Mouse (Mus musculus) gastrocnemius, postnatal 25 days (tissue): ENCODE measurements around the gene Acad11. TPM values are rescaled to one million over a fixed set of nuclear protein-coding genes. Genes with fewer than 3 reads are reported as not detected.

ENCODE experiments used
- DNase-seq: peaks from one replicate; pipeline ENCODE4 v3.0.0; 2022
- total RNA-seq, 2 experiments: library from RNA; stranded (reverse); gene quantifications; 1 replicate in 1 of 2; 2 replicates in 1 of 2; pipeline ENCODE4 v1.2.3; 2021

Gene Acad11
- total RNA-seq, 2 experiments from 2014 or later: 29.5 to 40.8 TPM

GRCm38 (mm10) chr9:104144314-104144996 lies 81.3 kb downstream of the Acad11 start:
- no peak for DNase-seq

- no peak for DNase-seq
Observed at GRCm38 (mm10) chr9:104146683-104147082, 83.5 kb downstream of the Acad11 start.

GRCm38 (mm10) chr9:104148969-104149368 lies 85.8 kb downstream of the Acad11 start:
- DNase-seq: no peak

GRCm38 (mm10) chr9:104152121-104152520 lies 88.9 kb downstream of the Acad11 start:
- DNase-seq: no peak

- no peak for DNase-seq
Observed at GRCm38 (mm10) chr9:104155100-104155715, 92.0 kb downstream of the Acad11 start.

- DNase-seq: no peak
Observed at GRCm38 (mm10) chr9:104156506-104156905, 93.3 kb downstream of the Acad11 start.

GRCm38 (mm10) chr9:104157291-104157690 lies 94.1 kb downstream of the Acad11 start:
- DNase-seq: no peak

- DNase-seq: no peak
Observed at GRCm38 (mm10) chr9:104161117-104161516, 97.9 kb downstream of the Acad11 start.

- DNase-seq: no peak
Observed at GRCm38 (mm10) chr9:104164194-104164593, 101.0 kb downstream of the Acad11 start.

- DNase-seq: peak; percentile 50
Observed at GRCm38 (mm10) chr9:104165926-104166325, 102.7 kb downstream of the Acad11 start.

GRCm38 (mm10) chr9:104169986-104170385 lies 106.8 kb downstream of the Acad11 start:
- no peak for DNase-seq

GRCm38 (mm10) chr9:104171651-104172050 lies 108.5 kb downstream of the Acad11 start:
- no peak for DNase-seq

GRCm38 (mm10) chr9:104172342-104172741 lies 109.2 kb downstream of the Acad11 start:
- DNase-seq: no peak

Other genes with a start within 250 kb of the Acad11 start
- gene Nphp3, start 60.8 kb upstream of the Acad11 start, total RNA-seq: 1 to 10 TPM in 1 of 2 experiments, under 1 TPM in 1; 0.78 to 1.5 TPM
- gene Gm28305, start 22.7 kb upstream of the Acad11 start, total RNA-seq: not detected
- gene Uba5, start 243 bp upstream of the Acad11 start, total RNA-seq: 10 to 100 TPM; 11.9 to 12.0 TPM
- gene Ackr4, start 63.6 kb downstream of the Acad11 start, total RNA-seq: under 1 TPM; 0.64 to 0.94 TPM
- gene Dnajc13, start 199.6 kb downstream of the Acad11 start, total RNA-seq: 10 to 100 TPM; 25.8 to 26.2 TPM